Mouse (Mus musculus): Measurements from ENCODE around the gene Btg1. TPM values are rescaled to one million over a fixed set of nuclear protein-coding genes. Genes with fewer than 3 reads are reported as not detected.
A peak's percentile ranks its signal among the peaks of the same experiment; 100 is the strongest.

The Btg1 gene
- 595 to 720 TPM (median 610 TPM) in 3 replicates for total RNA-seq (2017)

GRCm38 (mm10) chr10:96616709-96617116 is at the start of gene Btg1:
Gene Btg1, plus strand, starts transcription at chr10:96617006.
- peak; percentile 81 for ATAC-seq (replicated peaks; ENCODE audit: insufficient number of reproducible peaks, low FRiP score, low TSS enrichment, poor library complexity, severe bottlenecking)

GRCm38 (mm10) chr10:96569469-96569868 is 47.3 kb upstream of the Btg1 start:
- no peak for ATAC-seq (replicated peaks; ENCODE audit: insufficient number of reproducible peaks, low FRiP score, low TSS enrichment, poor library complexity, severe bottlenecking)

- no peak for ATAC-seq (replicated peaks; ENCODE audit: insufficient number of reproducible peaks, low FRiP score, low TSS enrichment, poor library complexity, severe bottlenecking)
Observed at GRCm38 (mm10) chr10:96571176-96571575, 45.6 kb upstream of the Btg1 start.

- ATAC-seq (replicated peaks; ENCODE audit: insufficient number of reproducible peaks, low FRiP score, low TSS enrichment, poor library complexity, severe bottlenecking): peak; percentile 43; the same call in 1 of the 2 replicates
Observed at GRCm38 (mm10) chr10:96574786-96575185, 42.0 kb upstream of the Btg1 start.

GRCm38 (mm10) chr10:96575338-96575737 is 41.5 kb upstream of the Btg1 start:
- no peak for ATAC-seq (replicated peaks; ENCODE audit: insufficient number of reproducible peaks, low FRiP score, low TSS enrichment, poor library complexity, severe bottlenecking)

GRCm38 (mm10) chr10:96578924-96579323 is 37.9 kb upstream of the Btg1 start:
- ATAC-seq (replicated peaks; ENCODE audit: insufficient number of reproducible peaks, low FRiP score, low TSS enrichment, poor library complexity, severe bottlenecking): no peak

- no peak for ATAC-seq (replicated peaks; ENCODE audit: insufficient number of reproducible peaks, low FRiP score, low TSS enrichment, poor library complexity, severe bottlenecking)
Observed at GRCm38 (mm10) chr10:96579436-96579835, 37.4 kb upstream of the Btg1 start.

- ATAC-seq (replicated peaks; ENCODE audit: insufficient number of reproducible peaks, low FRiP score, low TSS enrichment, poor library complexity, severe bottlenecking): no peak
Observed at GRCm38 (mm10) chr10:96580246-96580645, 36.6 kb upstream of the Btg1 start.

GRCm38 (mm10) chr10:96581232-96581631 is 35.6 kb upstream of the Btg1 start:
- ATAC-seq (replicated peaks; ENCODE audit: insufficient number of reproducible peaks, low FRiP score, low TSS enrichment, poor library complexity, severe bottlenecking): no peak

- ATAC-seq (replicated peaks; ENCODE audit: insufficient number of reproducible peaks, low FRiP score, low TSS enrichment, poor library complexity, severe bottlenecking): no peak
Observed at GRCm38 (mm10) chr10:96586191-96586880, 30.5 kb upstream of the Btg1 start.

- no peak for ATAC-seq (replicated peaks; ENCODE audit: insufficient number of reproducible peaks, low FRiP score, low TSS enrichment, poor library complexity, severe bottlenecking)
Observed at GRCm38 (mm10) chr10:96586881-96587217, 30.0 kb upstream of the Btg1 start.

- ATAC-seq (replicated peaks; ENCODE audit: insufficient number of reproducible peaks, low FRiP score, low TSS enrichment, poor library complexity, severe bottlenecking): no peak
Observed at GRCm38 (mm10) chr10:96588233-96588632, 28.6 kb upstream of the Btg1 start.

GRCm38 (mm10) chr10:96589781-96590180 is 27.0 kb upstream of the Btg1 start:
- ATAC-seq (replicated peaks; ENCODE audit: insufficient number of reproducible peaks, low FRiP score, low TSS enrichment, poor library complexity, severe bottlenecking): no peak

GRCm38 (mm10) chr10:96592089-96592488 is 24.7 kb upstream of the Btg1 start:
- ATAC-seq (replicated peaks; ENCODE audit: insufficient number of reproducible peaks, low FRiP score, low TSS enrichment, poor library complexity, severe bottlenecking): no peak

GRCm38 (mm10) chr10:96595435-96596132 is 21.2 kb upstream of the Btg1 start:
- ATAC-seq (replicated peaks; ENCODE audit: insufficient number of reproducible peaks, low FRiP score, low TSS enrichment, poor library complexity, severe bottlenecking): no peak

- ATAC-seq (replicated peaks; ENCODE audit: insufficient number of reproducible peaks, low FRiP score, low TSS enrichment, poor library complexity, severe bottlenecking): no peak
Observed at GRCm38 (mm10) chr10:96596411-96596810, 20.4 kb upstream of the Btg1 start.

GRCm38 (mm10) chr10:96599641-96600040 is 17.2 kb upstream of the Btg1 start:
- ATAC-seq (replicated peaks; ENCODE audit: insufficient number of reproducible peaks, low FRiP score, low TSS enrichment, poor library complexity, severe bottlenecking): peak; percentile 37; the same call in 1 of the 2 replicates

- no peak; the same call in 1 of the 2 replicates for ATAC-seq (replicated peaks; ENCODE audit: insufficient number of reproducible peaks, low FRiP score, low TSS enrichment, poor library complexity, severe bottlenecking)
Observed at GRCm38 (mm10) chr10:96601670-96602069, 15.1 kb upstream of the Btg1 start.

GRCm38 (mm10) chr10:96602339-96602738 is 14.5 kb upstream of the Btg1 start:
- ATAC-seq (replicated peaks; ENCODE audit: insufficient number of reproducible peaks, low FRiP score, low TSS enrichment, poor library complexity, severe bottlenecking): no peak

- ATAC-seq (replicated peaks; ENCODE audit: insufficient number of reproducible peaks, low FRiP score, low TSS enrichment, poor library complexity, severe bottlenecking): peak; percentile 38; the same call in 1 of the 2 replicates
Observed at GRCm38 (mm10) chr10:96605168-96605567, 11.6 kb upstream of the Btg1 start.
